Mouse (Mus musculus) cortical plate, adult 2 months (tissue): ENCODE measurements at regions not wholly inside any gene's neighbourhood (a gene's known extent, or its start where the extent isn't known, plus 50 kb on each side); places are given as distances from the start of the nearest gene placed in this dataset.
"Not testable (repeated sequence)": the region's sequence is repeated elsewhere in the genome, so short reads cannot be mapped to it uniquely, and the experiment has no call there.

Experiments used
- H3K27ac ChIP-seq: fragments of 200-500 bp; 2 replicates; pipeline ENCODE4 v1.5.1; 2012; ENCODE audit warnings: low read length, control low read depth, inconsistent platforms; ENCODE audit not compliant: insufficient read depth
- H3K4me1 ChIP-seq: fragments of 200-500 bp; 2 replicates; pipeline ENCODE4 v1.6.1; 2011; ENCODE audit warnings: low read length; ENCODE audit not compliant: control insufficient read depth, insufficient read depth
- H3K4me3 ChIP-seq: fragments of 200-500 bp; 2 replicates; pipeline ENCODE4 v1.5.1; 2011; ENCODE audit warnings: mild to moderate bottlenecking, low read length, control low read depth; ENCODE audit not compliant: insufficient read depth
- CTCF ChIP-seq: fragments of 200-500 bp; IDR thresholded peaks from 2 replicates; pipeline ENCODE4 v1.5.1; 2011; ENCODE audit warnings: mild to moderate bottlenecking, control low read depth, low read length; ENCODE audit not compliant: insufficient read depth; ENCODE audit errors: extremely low read depth
- POLR2A ChIP-seq: fragments of 200-500 bp; IDR thresholded peaks from 2 replicates; pipeline ENCODE4 v1.6.1; 2011; ENCODE audit warnings: mild to moderate bottlenecking, low read length, control low read depth; ENCODE audit not compliant: insufficient read depth; ENCODE audit errors: extremely low read depth

- H3K4me3 ChIP-seq, result no peak overlapping the region
- no peak for TF ChIP-seq CTCF
- no peak for TF ChIP-seq POLR2A
- H3K27ac ChIP-seq, result no peak overlapping the region
- H3K4me1 ChIP-seq, result no peaks in the 10 kb centered on the region
These were observed 196.4 kb upstream of the Gdi2 start for GRCm38 (mm10) chr13:3341416-3341815.

- H3K4me1 ChIP-seq, result no peaks in the 10 kb centered on the region
- H3K27ac ChIP-seq, result no peak overlapping the region
- no peak overlapping the region for H3K4me3 ChIP-seq
- TF ChIP-seq POLR2A, result no peak
- TF ChIP-seq CTCF, result no peak
These were observed 194.3 kb upstream of the Gdi2 start for GRCm38 (mm10) chr13:3343611-3344010.

GRCm38 (mm10) chr13:3354912-3355311 is 183.0 kb upstream of the Gdi2 start:
- not testable (repeated sequence) for H3K4me1 ChIP-seq, H3K27ac ChIP-seq, H3K4me3 ChIP-seq

GRCm38 (mm10) chr13:3358079-3358608 is 179.7 kb upstream of the Gdi2 start:
- TF ChIP-seq CTCF (no peak), POLR2A (no peak)
- Histone ChIP-seq H3K4me1 (no peaks in the 10 kb centered on the region), H3K27ac (no peak overlapping the region), H3K4me3 (0 out of 2 replicates have a peak overlapping the region, but pooled peaks have one; percentile 11)

GRCm38 (mm10) chr13:3358996-3359750 is 178.7 kb upstream of the Gdi2 start:
- Histone ChIP-seq H3K4me1 (no peaks in the 10 kb centered on the region), H3K27ac (no peak overlapping the region), H3K4me3 (peak overlapping the region; percentile 11; the same call in 1 of the 2 replicates)

GRCm38 (mm10) chr13:3359751-3360260 is 178.1 kb upstream of the Gdi2 start:
- H3K4me3 ChIP-seq, result peak overlapping the region; percentile 35; the same call in 1 of the 2 replicates
- not testable (repeated sequence) for H3K4me1 ChIP-seq, H3K27ac ChIP-seq

More at GRCm38 (mm10) chr13:3358996-3359750, 178.7 kb upstream of the Gdi2 start:
- no peak for TF ChIP-seq CTCF
- TF ChIP-seq POLR2A, result no peak

- TF ChIP-seq POLR2A, result no peak
- no peak for TF ChIP-seq CTCF
These were observed 177.1 kb upstream of the Gdi2 start for GRCm38 (mm10) chr13:3360503-3361490.

GRCm38 (mm10) chr13:3372701-3373100 is 165.2 kb upstream of the Gdi2 start:
- no peak for TF ChIP-seq POLR2A
- TF ChIP-seq CTCF, result no peak
- no peaks in the 10 kb centered on the region for H3K4me1 ChIP-seq
- no peak overlapping the region for H3K27ac ChIP-seq
- no peak overlapping the region for H3K4me3 ChIP-seq

More at GRCm38 (mm10) chr13:3360503-3361490, 177.1 kb upstream of the Gdi2 start:
- no peak overlapping the region for H3K27ac ChIP-seq
- H3K4me3 ChIP-seq, result peak overlapping the region; percentile 35; the same call in 1 of the 2 replicates
- no peaks in the 10 kb centered on the region for H3K4me1 ChIP-seq

GRCm38 (mm10) chr13:3373522-3374220 is 164.2 kb upstream of the Gdi2 start:
- H3K4me1 ChIP-seq, H3K4me3 ChIP-seq, H3K27ac ChIP-seq: not testable (repeated sequence)
